Mouse (Mus musculus) heart, adult 11 months (tissue): ENCODE data around the gene Ube2o.

Experiments
- DNase-seq: peaks from one replicate; pipeline ENCODE4 v3.0.0; 2022

Gene Ube2o

DNA sequence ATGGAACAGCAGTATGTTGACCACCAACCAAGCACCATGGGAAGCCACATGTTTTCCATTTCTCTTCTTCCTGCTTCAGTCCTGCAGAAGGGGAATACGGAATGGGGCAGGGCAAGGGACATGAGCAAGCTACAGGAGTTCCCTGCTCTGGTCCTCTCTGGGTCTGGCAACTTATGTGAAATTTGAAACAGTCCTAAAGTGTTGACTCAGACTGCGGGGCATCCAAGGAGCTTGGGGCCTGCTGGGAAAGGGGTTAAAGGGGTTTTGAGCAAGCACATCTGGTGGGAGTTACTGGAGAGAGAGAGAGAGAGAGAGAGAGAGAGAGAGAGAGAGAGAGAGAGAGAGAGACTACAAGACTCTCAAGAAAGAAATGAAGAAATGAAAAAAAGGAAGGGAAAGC, 72.6 kb downstream of the Ube2o start:
- DNase-seq = no peak

DNA sequence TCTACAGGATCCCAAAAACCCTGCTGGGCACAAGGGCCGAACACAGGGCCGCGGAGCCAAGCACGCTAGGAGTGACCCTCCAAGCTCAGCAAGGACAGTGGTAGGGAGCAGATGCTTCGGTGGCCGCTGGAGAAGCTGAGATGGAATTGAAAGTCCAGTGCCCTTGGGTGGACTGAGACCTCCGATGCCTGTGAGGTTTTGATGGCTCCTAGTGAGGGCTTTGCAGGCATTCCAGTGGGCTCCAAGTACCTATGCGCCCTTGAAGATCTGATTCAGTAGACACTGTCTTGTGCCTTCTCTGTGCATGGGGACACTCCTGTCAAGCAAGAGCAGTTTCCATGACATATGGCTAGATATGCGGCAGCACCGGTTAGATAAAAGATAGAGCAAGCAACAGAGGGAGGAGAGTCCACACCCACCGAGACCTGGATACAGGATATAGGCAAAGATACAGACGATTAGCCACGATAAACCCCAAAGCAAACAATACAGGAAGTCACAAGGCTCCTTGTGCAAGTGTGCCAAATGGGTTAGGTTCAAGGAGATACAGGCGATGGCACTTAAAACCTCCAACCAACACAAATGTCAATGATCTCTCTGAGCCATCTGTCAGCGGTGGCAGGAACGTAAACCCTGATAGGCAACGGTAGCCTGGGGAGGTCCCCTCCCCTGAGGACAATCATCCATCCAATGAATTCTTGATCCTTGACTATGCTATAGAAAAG, 74.9 kb downstream of the Ube2o start:
- no peak for DNase-seq

DNA sequence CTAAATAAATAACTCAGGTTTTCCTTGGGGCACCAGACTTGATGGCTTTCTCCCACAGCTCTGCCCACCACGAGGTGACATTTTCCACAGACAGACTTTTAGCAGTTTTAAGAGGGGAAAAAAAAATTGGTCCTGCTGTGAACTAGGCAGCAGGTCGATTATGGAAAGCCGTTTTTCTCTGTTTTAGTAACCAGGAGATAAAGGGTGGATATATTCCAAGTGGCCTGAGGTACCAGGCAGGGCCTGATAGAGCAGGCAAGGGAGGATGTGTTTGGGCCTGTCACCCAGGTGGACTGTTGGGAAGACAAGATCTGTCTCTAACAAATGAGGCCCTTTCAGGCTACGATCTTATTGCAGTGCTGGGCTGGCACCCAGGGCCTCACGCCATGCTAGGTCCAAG, 75.7 kb downstream of the Ube2o start:
- no peak for DNase-seq

DNA sequence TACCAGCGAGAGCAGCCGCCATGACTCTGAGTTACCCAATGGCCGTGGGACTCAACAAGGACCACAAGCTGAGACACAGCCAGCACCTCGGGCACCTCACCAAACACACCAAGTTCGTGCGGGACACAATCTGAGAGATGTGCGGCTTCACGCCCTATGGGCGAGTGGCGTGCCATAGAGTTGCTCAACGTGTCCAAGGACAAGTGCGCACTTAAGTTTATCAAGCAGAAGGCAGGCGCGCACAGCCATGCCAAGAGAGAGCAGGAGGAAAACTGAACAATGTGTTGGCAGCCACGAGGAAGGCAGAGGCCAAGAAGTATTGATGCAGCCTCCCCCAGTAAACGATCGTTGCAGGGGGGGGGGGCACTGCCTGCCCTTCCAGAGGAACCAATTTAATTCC, 76.7 kb downstream of the Ube2o start:
- DNase-seq = no peak

DNA sequence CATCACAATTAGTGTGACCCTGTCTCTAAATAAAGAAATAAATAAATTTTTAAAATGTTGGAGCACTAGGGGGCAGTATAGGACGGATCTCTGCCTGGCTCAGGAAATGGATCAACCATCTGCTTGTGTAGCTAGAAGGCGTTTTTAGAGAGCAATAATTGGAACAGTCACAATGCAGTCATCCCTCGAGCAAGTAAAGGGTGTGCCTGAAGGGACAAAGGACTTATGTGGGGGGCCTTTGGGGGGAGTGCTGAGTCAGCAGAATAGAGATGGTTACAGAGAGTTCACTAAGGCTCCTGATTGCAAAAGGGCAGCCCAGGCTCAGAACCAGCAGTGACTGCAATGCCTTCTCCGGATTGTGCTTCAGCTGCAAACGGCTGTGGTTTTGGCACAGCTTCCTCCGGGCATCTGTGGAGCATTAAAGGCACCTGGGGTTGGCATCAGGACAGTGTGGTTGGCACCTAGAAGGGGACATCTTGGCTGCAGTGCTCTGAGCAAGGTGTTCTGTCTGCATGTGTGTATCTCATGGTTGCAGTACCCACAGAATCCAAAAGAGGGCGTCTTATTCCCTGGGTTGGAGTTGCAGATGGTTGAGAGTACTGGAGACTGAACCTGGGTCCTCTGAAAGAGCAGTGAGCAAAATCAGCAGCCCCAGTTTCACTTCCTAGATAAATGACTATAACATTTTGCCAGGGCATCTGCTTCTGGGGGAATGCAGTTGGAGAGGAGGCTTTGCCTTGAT, 80.1 kb downstream of the Ube2o start:
- no peak for DNase-seq

DNA sequence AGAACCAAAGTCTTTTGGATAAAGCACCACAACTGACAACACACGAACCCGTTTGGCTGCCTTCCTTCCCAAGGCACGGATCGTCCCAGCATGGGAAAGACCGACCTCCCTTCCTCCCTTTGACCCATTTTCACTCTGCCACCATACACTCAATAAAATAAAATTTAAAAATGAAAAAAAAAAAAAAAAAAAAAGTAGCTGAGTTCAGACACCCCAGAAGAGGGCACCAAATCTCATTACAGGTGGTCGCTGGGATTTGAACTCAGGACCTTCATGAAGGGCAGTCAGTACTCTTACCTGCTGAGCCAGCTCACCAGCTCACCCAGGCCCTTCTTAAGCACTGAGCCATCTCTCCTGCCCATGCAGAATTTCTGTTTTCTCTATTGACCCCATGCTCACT, 82.2 kb downstream of the Ube2o start:
- no peak for DNase-seq

DNA sequence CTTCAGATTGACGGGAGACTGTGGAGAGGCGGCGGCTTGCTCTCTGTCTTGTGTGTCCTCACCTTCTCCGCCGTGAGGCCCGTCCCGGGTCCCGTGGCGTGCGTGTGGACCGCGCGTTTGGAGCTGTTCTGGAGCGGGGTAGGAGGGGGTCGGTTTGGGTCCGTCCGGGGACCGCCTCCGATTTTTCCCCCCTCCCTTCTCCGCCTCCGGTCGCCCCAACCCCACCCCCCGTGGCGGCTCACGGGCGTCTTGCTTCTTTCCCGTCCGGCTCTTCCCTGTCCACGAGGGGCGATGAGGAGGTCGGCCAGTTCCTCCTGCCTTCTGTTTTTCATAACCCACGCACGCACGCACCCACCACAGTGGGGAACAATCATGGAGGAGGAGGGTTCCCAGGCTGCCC, 82.7 kb downstream of the Ube2o start:
- no peak for DNase-seq

DNA sequence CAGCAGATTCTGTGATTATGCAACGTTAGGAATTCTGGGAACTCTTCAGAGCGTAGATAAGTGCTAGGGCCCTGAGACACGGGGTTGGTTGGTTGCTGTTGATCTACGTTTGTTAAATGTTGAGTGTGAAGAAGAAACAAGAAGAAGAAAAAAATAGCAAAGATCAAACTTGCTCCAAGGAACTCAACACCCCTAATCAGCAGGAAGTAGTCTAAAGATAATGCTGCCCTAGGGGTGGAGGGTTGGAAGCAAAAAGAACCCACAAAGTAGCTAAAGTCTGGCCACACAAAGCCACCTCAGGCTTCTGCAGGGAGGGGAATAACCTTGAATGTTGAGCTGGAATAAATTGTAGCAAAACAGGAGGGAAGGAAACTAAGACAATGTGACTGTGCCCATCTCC, 83.9 kb downstream of the Ube2o start:
- no peak for DNase-seq

DNA sequence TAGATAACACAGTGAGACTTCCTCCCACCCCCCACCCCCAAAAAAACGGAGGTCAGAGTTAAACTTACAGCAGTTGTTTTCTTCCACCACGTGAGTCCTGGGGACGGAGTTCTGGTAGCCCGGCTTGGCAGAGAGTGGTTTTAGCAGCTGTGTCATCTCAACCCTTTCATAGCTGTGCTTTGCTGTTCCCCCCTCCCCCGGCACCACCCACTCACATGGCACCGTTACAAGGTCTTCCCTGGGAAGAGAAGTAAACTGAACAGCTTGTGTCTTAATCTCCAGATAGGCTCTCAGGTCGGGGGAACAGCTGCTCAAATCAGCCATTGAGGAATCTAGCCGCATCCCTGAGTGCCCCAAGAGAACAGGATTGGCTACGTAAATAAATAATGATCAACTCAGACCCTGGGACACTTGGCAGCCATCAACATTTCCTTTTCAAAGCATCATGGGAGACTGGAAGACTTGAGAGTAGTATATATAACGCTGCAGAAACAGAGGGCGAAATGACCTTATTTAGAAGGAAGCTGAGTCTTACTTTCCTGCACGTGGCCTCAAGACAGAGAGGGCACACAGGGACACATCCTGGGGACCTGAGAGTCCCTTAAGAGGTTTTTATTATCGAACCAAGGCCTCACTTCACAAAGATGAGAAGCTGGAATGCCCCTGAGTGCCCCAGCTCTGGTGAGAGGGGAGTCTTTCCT, 86.6 kb downstream of the Ube2o start:
- peak; percentile 99 for DNase-seq

DNA sequence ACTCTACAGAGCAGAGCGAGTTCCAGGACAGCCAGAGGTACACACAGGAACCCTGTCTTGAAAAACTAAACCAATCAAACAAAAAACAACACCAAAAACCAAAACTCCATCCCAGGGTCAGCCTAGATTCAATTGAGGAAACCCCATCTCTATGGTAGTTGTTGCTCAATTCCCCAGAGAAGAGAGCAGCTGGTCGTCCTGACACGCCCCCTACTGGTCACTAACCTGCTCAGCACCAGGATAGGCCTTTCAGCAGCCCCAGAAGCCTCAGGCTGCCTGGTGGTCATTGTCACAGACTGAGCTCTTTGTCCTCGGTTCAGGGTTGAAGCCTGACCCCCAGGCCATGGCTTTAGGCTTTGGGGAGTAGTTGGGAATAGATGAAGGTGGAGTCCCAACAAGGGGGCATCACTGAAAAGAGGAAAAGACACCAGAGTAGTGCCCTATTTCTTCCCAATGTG, 87.4 kb downstream of the Ube2o start, which contains the start of gene Prpsap1:
Gene Prpsap1 (minus strand): TSS at position 408 of the 458 bp plus-strand sequence.
- DNase-seq = peak; percentile 97

DNA sequence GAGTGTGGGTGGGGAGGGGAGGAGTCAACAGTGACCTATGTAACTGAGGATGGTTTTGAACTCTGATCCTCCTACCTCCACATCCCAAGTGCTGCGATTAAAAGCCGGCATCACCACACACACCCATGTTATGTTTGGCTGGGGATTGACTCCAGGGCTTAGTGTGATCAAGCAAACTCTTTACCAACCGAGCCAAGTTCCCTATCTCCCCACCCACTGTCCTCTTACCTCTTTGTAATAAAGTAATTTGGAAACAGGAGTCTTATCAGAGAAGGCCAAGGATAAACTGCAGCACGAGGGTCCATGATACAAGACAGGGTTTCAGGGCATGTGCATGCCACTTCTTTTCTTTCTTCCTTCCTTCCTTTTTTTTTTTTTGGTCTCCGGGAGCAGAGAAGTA, 88.1 kb downstream of the Ube2o start:
- DNase-seq = no peak

DNA sequence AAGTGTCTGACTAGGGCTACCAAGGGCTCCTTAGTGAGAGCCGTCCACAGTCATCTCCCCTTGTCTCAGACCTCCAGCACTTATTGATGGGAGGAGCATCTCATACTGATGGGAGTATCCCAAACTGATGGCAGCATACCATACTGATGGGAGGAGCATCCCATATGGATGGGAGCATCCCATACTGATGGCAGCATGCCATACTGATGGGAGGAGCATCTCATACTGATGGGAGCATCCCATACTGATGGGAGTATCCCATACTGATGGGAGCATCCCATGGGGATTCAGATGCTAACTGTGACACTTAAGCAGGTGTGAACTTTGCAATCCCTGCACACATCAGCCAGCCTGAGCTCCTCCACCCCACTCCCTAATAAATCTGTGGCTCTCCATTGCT, 88.7 kb downstream of the Ube2o start:
- DNase-seq = peak; percentile 93

DNA sequence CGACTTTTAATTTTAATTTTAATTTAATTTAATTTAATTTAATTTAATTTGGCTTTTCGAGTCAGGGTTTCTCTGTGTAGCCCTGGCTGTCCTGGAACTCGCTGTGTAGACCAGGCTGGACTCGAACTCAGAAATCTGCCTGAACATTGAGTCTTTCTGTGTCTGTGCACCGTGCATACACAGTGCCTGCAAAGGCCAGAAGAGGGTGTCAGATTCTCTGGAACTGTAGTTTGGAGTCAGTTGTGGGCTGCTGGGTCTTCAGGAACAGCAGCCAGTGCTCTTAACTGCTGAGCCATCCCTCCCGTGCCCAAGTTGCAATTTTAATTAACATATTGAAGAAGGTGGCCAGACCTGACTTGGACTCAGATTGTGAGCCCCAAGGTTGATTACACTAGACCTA, 89.9 kb downstream of the Ube2o start:
- DNase-seq = no peak

DNA sequence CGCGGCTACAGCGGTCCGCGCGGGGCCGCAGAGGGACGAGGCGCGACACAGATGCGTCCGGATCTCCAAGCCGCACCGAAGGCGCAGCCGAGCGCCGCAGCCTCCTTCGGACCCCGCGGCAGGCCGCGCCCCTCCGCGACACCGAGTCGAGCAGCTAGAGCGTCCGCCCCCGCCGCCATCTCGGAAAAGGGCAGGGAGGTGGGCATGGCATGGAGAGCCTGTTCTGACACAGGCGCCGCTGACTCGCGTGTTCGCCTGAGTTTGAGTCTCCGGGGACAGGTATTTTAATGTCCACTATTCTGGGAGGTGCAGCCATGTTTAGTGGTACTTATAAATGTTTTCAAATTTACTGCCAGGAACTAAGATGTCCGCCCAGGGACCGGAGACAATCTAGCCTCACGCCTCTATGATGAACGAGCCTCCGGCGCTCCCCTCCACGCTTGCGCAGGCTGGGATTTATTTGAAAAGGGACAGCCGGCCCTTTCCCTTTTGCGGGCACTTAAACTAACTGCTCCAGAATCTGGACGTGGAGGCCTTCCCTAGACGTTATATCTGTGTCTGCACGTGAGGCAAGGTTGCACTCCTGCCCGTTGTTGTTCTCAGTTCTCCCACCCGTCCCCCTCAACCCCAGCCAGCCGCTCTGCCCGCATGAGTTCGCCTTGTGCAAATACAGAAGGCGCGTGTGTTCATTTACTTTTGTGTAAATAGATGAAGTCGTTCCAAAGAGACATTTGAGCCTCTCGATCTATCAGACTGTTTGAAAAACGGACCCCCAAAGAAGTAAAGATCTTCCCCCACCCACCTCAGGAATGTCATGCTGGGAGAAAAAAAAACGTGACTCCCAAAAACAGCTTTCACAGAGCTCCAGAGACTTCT, 90.8 kb downstream of the Ube2o start:
- DNase-seq = peak; percentile 98

DNA sequence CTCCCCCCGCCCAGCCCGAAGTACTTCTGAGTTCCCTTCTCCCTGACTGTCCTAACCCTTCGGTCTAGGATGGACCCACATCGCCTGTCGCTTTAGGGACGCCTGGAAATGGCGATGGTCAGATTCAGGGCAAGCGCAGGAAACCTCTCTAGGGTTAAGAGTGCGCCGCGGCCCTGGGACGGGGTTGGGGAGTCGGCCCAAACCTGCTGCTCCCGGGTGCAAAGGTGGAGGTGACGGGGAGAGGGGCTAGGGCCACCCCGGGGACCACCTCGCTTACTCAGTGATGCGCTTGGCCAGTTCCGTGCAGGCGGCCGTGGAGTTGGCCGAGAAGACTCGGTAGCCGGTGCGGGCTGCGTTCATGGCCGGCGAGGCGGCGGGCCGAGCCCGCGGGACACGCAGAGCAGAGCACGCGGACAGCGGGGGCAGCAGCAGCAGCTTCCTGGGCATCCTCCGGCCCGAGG, 91.4 kb downstream of the Ube2o start:
- no peak for DNase-seq

DNA sequence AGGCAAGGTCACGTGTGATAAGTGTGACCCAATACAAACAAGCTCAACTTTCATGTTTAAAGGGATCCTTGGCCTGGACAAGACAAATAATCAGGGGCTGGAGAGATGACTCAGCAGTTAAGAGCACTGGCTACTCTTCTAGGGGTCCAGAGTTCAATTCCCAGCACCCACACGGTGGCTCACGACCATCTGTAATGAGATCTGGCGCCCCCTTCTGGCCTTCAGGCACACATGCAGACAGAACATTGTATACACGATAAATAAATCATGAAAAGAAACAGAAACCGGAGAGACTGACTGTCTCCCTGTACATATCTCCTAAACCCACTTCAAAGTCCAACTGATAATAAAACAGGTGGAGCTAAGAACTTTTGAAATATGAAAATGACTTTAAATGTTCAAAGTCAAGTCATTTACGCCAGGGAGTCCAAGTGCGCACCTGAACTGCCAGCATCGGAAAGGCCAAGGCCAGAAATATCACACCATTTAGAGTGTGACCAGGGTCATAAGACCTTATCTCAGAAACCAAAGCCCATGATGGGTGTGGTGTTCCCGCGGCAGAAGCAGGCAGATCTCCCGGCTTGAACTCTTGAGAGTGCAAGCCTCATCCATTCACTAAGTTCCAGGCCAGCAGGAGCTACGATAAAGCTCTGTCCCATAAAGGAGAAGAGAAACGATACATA, 92.4 kb downstream of the Ube2o start:
- no peak for DNase-seq

DNA sequence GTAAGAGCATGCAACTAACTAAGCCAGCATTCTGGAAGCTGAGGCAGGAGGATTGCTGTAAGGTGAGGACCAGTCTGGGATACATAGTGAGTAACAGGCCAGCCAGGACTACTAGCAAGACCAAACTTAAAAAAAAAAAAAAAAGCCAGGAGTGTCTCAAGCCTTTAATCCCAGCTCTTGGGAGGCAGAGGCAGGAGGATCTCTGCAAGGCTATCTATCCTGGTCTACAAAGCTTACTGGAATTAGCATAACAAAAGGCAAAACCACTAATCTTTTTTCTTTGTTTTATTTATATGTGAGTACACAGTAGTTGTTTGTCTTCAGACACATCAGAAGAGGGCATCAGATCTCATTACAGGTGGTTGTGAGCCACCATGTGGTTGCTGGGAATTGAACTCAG, 93.0 kb downstream of the Ube2o start:
- no peak for DNase-seq
